Mouse (Mus musculus) ovary, adult 18-20 months (tissue): ENCODE data around the gene Zfp646.
"Not testable (repeated sequence)": the region's sequence is repeated elsewhere in the genome, so short reads cannot be mapped to it uniquely, and the experiment has no call there.

Experiments
- DNase-seq: peaks from one replicate; pipeline ENCODE4 v3.0.0; 2022; ENCODE audit warnings: low spot score, mixed read lengths

Zfp646 gene

DNA sequence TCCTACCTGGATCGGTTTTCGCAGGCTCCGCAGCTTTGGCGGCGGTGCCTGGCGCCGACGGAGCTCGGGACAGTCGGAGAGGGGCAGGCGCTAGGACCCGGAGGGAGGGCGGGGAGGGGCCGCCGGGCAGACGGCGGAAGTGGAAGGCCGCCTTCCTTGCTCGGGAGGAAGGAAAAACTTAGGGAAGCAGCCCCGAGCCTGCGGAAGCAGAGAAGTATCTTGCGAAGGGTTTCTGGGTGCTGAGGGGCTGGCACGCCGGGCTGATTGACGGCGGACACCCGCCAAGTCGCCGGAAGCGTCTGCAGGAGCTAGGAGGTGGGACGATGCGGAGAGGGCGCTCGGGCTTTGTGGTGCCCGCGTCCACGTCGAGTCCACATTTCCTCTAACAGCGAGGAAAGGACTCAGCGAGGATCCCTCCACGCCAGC, at the start of gene Zfp646:
Gene Zfp646, plus strand, starts transcription at position 181 of the 426 bp plus-strand sequence.
- DNase-seq, result peak; percentile 63

DNA sequence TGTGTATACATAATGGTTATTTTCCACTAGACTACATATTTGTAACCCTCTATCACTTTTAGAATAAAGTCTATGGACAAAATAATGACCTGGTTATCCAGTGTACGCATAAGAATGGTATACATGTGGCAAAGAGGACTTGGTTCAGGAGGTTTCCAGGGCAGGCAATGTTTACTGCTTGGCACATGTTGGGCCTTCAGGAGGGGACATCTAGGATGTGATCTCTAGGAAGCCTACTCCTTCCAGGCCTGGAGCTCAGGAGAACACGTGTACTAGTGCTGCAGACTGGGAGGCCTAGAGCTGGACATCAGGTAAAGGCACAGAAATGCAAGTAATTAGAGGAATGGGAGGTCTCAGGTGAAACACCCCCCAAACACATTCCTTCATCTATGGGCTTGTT, 40.5 kb upstream of the Zfp646 start:
- no peak for DNase-seq

DNA sequence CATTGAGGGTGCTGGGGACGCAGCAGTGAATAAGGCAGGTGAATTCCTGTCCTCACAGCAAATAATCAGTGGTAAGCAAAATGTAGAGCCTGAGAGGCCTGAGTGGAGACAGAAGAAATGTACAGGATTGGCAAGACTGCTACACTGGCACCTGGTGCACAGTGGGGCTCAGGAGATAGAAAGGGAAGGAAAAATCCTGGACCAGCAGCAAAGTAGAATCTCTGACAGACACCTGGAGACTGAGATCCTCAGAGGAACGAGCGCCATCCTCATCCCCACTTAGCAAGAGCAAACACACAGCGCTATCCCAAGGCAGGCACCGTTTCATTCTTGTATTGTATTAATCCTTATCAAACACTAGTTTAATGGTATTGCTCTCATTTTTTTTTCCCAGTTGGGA, 38.5 kb upstream of the Zfp646 start:
- no peak for DNase-seq

DNA sequence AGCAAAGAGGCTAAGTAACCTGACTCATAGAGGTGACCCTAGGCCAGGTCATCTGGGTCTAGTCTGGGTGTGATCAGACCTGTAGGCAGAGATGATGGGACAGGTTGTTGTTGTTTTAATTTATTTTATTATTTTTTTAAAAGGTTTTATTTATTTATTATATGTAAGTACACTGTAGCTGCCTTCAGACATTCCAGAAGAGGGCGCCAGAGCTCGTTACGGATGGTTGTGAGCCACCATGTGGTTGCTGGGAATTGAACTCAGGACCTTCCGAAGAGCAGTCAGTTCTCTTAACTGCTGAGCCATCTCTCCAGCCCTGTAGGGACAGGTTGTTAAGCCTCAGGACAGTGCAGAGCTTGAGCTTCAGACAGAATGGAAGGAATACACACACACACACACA, 38.1 kb upstream of the Zfp646 start:
- DNase-seq, result not testable (repeated sequence)

DNA sequence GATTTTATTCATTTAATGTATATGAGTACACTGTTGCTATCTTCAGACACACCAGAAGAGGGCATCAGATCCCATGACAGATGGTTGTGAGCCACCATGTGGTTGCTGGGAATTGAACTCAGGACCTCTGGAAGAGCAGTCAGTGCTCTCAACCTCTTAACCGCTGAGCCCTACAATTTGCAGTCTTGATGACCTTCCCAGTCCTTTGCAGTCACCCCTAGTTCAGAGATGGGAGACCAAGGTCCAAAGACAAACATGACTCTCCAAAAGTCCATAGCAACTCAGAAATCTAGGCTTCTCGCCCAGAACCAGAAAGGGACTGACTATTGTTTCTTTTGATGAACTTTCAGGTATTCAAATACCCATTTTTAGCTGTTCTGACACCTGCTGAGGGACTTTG, 36.0 kb upstream of the Zfp646 start:
- DNase-seq, result not testable (repeated sequence)

DNA sequence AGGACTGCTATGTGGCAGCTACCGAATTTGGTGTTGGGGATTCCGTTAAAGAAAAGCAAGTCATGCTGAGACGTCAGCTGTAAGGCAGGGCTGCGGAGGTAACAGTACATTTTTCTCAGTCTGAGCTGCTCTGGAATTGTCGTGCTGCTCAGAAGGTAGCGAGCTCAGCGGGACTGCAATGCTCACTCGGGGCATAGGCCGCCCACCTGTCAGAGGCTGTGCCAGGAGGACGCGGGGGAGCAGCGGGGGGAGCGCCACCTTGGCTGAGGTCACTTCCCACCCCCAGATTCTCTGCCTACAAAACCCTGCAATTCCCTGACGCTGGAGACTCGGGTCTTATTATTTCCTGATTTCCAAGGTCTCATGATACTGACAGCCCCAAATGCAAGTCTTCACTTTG, 35.1 kb upstream of the Zfp646 start:
- peak; percentile 34 for DNase-seq

DNA sequence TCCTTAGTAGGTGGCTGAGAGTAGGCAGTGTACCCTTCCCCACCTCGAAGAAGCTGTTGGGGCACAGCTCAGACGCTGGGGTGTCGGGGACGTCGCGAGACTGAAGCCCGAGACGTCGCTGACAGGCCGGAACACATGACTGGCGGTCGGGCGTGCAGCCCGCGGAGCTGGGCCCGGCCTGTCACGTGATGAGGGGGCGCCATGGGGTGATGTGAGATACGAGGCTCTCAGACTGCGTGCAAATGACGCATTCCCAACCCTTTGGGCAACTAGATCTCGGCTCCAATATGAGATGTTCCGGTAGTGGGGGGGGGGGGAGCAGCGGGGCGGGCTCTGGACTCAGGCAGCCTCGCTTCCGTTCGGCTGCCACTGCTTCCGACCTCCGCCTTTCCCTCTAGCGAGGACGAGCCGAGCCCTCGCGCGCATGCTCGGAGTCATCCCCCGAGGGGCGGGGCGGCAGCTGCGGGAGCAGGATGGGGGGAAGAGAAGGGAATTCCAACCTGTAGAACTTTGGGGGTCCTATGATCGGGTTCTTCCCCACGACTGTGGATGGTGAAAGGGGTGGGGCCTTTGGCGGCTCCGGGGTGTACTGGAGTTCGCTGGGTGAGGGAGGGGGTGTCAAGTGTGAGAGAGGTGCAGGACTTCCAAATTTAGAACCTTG, 34.6 kb upstream of the Zfp646 start:
- peak; percentile 91 for DNase-seq

DNA sequence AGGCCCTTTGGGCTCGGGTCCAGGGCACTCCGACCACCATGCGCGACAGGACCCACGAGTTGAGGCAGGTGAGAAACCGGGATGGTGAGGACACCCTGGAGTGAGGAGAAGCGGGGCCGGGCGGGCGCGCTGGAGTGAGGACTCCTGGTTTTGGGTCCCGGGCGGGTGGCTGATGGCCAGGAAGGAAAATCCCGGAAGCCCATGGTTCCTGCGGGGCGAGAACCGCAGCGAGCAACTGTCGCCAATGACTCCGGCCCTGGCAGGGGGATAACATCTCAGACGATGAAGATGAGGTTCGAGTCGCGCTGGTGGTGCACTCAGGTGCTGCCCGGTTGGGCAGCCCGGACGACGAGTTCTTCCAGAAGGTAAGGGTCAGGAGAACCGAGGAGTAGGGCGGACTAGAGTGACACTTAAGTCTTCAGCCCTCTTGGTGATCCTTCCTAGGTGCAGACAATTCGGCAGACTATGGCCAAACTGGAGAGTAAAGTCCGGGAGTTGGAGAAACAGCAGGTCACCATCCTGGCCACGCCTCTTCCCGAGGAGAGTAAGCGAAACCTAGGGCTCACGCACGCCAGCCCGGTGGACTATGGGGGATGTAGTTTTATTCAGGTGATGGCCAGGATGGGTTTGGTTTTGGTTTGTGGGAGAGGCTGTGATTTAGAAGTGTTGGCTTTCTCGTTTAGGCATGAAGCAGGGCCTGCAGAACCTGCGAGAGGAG, 33.9 kb upstream of the Zfp646 start:
- DNase-seq, result peak; percentile 66

DNA sequence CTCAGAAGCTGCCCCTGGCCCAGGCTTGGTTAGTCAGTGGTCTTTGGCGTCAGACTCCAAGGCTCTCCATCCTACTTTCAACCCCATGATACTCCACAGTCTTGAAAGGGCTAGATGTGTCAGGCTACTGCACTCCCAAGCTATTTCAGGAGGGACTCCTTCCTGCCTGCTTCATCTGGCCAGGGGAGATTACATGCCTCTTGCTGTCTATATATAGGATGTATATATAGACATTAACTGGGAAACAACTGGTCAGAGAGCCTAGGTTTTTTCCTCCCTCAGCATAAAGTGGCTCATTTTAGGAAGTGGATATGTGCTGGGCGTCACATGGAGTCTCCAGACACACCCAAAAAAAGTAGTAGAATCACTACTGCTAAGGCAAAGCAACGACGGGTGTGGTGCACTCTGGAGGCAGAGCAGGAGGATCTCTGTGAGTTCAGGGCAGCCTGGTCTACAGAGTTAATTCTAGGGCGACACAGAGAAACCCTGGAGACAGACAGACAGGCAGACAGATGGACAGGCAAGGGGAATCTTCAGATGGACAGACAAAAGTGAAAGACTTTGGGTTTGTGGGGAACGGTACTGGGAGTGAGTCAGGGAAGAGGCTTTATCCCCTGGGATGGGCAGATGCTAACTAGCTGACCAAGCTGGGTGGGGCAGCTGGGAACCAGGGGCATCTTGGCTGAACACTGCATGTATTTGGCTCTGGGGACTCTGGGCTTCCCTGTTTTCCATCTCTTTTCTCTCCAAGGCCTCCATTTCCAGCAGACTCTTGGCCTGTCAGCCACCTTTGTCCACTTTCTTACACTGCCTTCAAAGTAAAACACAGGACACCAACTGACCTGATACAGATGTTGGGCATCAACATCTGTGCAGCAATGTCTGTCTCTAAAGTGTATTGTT, 25.8 kb upstream of the Zfp646 start:
- no peak for DNase-seq

DNA sequence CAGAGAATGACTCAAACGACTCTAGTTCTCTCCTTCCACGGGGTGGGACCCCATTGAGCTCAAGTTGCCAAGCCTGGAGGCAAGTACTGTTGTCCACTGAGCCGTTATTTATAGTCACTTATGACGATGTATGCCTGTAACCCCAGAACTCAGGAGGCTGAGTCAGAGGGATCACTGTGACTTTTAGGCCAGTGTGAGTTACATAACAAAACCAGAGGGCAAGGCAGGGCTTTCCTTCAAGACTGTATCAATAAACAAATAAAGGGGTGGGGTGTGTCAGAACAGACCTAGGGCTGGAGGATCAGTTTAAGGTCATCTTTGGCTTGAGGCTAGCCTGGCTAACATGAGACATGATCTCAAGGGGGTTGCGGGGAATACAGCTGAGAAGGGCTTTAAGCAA, 25.1 kb upstream of the Zfp646 start:
- no peak for DNase-seq

DNA sequence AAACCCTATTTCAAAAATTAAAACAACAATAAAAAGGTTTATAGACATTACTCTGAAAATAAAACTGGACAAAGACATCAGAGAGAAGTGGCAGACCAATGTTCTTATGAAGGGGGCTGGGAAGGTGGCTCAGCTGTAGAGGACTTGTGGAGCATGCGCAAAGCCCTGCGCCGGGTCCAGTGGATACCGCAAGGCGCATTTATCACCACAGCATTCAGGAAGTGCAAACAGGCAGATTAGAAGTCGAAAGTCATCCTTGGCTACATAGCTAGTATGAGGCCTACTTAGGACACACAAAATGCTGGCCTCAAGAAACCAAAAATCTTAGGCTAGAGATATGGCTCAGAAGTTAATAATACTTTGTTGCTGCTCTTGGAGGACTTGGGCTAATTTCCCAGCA, 17.8 kb upstream of the Zfp646 start:
- no peak for DNase-seq

DNA sequence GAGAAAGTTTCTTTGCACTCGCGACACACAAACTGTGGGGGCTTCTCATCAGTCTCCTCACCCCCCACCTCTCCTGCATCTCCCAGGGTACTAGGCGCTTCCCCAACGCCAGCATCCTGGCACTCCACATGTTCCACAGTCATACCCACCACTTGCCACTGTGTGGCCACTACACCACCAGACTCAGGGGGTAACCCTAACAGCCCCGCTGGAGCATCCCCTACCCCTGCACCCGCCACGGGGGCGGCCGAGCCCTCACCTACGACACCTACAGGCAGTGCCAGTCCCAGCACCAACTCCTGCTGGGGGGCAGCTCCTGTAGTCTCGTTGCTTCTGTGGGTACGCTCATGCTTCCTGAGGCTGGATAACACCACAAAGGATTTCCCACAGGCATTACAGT, 9.6 kb upstream of the Zfp646 start:
- DNase-seq, result no peak

DNA sequence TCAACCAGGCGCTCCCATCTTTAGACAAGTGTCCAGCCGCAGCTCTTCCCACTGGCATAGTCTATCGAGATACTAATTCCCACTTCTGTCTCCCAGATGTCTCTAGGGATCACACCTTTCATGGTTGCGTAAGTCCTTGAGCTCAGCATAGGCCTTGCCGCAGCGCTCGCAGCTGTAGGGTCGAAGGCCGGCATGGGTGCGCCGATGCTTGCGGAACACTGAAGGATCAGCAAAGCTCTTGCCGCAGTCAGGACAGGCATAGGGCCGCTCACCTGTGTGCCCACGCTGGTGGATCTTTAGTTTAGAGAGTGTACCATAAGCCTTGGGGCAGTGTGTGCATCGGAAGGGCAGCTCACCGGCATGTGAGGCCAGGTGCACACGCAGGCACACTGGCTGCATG, 8.4 kb upstream of the Zfp646 start:
- no peak for DNase-seq

DNA sequence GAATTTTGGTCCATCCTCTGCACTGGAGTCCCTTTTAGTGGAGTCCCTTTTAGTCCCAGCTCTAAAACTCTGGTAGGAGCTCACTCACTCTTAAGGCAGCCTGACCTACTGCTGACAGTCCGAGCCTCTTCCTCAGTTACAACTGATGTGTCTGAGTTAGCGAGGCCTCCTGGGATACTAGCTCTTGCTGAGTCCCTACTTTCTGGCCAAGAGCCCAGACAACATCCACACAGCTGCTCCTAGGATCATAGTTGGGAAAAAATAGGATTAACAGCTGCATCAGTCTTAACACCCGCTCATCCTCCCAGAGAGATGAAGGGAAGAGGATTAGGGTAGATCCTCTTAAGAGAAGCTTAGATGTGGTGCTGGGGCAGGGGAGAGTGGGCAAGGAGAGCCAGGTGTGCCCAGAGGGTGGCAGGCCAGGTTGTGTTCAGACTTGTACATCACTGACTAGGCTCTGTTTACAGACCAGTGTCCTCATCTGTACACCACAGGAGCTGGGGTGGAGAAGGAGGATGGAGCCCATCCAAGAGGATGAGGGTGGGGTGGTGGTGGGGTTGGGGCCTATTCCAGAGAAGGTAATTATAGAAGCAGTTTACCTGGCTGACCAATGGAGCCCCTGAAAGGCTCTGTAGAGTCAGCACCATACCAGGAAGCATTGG, 6.7 kb upstream of the Zfp646 start:
- no peak for DNase-seq

DNA sequence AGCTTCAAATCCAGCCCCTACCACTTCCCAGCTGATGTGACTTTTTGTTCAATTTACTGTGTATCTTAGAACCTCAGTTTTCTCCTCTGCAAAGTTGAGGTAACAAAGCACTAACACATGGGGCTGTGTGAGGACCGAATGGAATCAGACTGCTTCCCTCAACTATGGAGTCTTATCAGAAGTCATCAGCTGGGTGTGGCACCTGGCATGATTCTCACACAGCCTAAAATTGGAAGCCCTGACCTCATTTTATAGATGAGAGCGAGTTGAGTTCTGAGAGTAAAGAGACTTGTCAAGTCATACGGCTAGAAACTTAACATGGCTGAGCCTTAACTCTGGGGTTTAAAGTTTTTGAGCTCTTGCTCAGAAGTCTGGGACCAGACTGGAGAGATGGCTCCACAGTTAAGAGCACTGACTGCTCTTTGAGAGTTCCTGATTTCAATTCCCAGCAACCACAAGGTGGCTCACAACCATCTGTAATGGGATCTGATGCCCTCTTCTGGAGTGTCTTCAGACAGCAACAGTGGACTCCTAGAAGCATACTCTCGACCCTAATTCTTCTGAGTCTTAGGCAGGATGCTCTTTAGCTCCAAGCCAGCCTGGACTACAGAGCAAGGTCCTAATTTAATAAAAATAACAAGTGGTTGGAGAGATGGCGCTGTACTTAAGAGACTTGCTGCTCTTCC, 5.7 kb upstream of the Zfp646 start:
- no peak for DNase-seq

DNA sequence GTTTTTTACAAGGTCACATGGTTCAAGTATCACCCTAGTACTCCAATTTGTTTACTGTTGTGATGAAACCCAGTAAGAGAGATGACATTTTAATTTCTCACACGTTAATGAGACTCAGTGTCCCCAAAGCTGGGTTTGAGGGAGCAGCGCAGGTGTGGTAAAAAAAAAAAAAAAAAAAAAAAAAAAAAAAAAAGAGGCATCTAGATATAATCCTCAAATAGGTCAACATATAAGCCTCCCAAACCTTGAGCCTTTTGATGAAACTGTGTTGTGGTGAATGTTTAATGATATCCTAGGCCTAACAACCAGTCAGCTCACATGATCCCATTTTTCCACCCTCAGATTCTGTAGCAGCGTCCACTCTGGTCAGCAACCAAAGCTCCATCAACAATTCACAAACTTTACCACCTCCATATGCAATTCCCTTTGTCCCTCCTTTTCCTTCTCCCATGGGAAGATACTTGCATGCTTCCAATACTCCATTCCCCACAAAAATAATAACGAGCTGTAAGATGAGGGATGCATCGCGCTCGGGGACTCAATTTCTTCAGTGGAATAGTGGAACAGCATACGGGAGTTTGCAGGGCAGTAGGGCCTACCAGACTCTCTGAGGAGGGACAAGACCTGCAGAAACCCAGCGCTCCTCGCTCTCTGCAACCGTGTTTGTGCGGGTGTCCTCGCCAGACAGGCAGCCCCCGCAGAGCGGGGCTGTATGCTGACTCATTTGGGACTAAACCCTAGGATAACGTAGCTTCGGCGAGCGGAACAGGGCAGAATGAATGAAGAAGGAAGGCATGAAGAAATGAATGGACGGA, 1.0 kb upstream of the Zfp646 start:
- DNase-seq, result no peak

DNA sequence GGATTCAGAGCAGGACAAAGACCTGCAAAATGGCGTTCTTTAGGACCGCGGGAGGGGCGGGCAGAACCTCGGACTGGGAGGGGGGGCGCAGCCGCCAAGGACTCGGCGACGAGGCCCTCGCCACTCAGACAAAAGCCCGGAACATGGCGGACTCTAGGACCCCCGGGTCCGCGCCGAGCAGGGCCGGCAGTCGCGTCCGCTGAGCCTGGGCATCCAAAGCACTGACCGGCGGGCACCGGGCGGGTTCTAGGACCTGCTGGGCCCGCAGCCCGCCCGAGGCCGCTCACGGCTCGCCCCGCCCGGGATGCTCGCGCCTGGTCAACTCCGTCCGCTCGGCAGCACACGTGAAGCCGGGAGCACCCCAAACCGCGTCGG, 407 bp upstream of the Zfp646 start:
- peak; percentile 92 for DNase-seq

DNA sequence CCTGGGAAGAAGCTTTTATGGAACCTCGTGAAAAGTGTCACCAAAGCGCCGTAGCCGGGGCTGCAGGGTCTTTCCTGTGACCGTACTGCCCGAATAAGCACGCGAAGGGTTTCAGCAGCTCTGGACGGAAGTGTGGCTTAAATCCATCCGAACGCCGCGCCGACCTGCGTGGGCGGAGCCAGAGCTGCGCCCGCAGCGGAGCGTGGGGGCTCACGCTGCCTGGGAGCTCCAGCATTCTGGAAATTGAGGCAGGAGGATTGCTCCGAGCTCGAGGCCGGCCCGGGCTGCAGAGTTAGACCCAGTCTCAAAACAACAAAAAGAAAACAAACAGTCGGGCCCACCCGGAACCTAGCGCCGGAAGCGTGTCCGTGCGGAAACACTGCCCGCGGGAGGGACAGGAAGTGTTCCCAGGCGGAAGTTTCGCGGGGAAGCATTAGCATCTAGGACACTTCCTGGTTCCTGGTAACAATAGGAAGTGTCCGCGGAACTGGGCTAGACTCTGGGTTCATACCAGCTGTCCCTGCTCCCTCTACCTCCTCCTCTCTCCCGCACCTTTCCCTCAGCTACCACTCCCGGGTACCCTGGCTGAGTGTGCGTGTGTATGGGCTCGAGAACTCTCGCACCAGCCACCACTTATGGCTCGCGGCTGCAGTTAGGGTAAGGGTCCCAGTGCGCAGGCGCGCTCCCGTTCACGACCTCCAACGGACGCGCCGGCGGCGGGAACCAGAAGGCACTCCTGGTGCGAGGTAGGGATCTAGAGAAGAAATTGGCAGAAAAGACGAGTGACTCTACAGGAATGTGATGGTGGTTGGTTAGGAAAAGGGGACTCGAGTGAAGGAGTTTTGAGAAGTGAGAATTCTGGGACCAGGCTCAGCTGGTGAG, 687 bp downstream of the Zfp646 start, which contains the start of gene Zfp668:
Gene Zfp668, minus strand, starts transcription at position 362 of the 882 bp plus-strand sequence.
- peak; percentile 79 for DNase-seq

DNA sequence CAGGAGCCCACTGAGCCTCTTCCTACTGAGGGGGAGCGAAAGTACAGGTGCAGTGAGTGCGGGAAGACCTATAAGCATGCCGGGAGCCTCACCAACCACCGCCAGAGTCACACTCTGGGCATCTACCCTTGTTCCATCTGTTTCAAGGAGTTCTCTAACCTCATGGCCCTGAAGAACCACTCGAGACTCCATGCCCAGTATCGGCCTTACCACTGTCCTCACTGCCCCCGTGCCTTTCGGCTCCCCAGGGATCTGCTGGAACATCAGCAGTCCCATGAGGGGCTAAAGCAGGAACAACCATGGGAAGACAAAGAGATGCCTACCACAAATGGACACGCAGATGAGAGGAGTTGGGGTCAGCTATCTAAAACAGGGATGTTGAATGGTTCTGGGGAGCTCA, 3.3 kb downstream of the Zfp646 start:
- DNase-seq, result no peak

DNA sequence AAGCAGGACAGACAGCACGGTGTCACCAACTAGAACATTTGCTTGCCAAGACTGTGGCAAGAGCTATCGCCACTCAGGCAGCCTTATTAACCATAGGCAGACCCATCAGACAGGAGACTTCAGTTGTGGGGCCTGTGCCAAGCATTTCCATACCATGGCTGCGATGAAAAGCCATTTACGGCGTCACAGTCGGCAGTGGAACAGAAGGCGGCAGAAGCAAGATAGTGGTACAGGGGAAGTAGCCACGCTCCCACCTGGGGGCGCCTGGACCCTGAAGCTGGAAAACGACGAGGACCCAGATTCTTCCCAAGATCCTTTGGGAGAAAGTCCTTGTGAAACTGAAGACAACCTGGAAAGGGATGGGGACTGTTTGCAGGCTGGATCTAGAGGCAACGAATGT, 4.4 kb downstream of the Zfp646 start:
- no peak for DNase-seq
